Mouse (Mus musculus) right cerebral cortex, postnatal 4 days (tissue): ENCODE measurements around the gene Fbxw4.

Experiments
- DNase-seq: peaks from one replicate; pipeline ENCODE4 v3.0.0-alpha.2; 2022

Gene Fbxw4

DNA sequence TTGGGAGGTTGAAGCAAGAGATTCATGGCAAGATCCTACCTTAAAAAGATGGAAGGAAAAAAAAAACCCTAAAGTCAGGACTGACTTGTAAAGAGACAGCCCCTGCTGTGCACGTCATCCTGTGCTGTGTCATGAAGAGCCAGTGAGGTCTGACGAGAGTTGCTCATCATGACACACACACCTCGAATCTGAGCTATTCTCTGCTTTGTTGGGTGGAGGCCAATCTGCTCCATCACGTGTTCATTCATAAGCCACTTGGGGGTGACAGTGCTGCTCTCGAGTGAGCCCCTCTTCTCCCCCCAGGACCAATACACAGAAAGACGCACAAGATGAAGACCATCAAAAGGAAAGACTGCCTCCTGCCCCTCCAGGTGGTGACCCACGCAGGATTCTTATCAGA lies 126.5 kb downstream of the Fbxw4 start:
- DNase-seq, result no peak

DNA sequence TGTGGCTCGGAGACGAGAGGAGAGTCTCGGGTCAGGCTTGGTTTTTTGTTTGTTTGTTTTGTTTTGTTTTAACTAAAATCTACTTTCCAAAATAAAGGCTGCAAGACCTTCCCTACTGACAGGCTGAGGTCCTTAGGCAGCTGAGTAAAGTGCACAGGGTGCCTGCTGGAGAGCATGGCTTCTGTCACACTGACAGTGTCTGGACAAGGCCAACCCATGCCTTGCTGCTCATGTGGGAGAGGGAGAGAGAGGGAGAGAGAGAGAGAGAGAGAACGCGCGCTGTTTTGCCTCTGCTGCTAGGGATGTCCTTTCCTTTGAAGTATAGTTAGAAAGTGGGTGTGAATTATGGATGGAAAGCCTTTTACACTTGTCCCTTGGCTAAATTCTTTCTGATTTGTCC lies 128.6 kb downstream of the Fbxw4 start:
- no peak for DNase-seq

DNA sequence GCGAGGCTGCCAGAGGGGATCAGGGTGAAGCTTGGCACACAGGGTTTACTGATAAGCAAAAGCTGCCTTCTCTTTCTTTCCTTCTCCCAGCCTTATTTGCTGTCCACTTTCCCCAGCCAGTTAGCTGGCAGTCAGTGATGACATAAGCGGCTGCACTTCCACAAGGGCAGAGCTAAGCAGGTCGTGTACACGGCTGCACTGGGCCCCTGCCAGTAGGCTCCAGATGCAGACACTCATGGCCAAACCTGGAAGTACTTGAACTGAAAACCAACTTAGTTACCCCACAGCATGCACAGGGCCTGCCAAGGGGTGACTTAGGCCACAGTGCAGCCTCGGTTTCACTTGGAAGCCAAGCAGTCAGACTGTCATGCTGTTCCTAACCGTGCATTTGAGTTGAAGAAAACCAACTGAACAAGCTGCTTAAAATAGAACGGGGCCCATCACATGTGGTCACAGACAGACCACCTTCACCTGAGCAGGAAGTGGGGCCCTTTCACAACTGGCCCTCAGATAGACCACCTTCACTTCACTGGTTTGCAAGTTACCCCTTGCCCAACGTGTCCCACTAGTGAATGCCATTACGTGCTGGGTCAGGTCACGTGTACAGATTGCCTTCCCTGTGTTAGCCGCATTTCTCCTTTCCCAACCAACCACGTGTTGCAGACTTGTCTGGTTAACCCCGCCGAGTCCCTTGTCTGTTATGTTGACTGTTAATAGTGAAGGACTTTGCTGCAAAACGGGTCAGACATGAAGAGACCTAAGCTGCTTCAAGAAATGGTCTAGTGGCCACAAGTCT lies 129.7 kb downstream of the Fbxw4 start:
- DNase-seq, result no peak

DNA sequence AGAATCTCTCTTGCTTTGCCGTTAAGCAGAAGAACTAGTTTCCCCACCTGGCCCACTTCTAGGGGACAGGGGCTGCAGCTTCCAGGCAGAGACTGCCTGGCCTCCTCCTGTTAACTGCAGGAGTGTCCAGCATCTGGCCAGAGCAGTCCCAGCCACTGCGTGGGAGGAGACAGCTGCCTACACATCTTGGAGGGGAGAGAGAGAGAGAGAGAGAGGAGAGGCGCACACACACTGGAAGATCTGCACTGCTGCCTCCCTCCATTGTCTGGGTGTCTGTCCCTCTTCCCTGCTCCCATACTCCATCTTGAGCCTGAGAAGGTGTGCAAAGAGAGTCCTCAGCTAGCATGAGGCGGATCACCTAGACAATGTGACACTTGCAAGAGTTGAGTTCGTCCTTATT lies 130.8 kb downstream of the Fbxw4 start:
- DNase-seq, result no peak
